Mouse (Mus musculus) CD4-positive, CD25-positive, alpha-beta regulatory T cell, adult 2 months (primary cell): ENCODE measurements at regions not wholly inside any gene's neighbourhood (a gene's known extent, or its start where the extent isn't known, plus 50 kb on each side); places are given as distances from the start of the nearest gene placed in this dataset.

ENCODE experiments used
- DNase-seq: peaks from one replicate; pipeline ENCODE4 v3.0.0-alpha.2; 2012; ENCODE audit warnings: low read depth, low spot score

- DNase-seq, result no peak
Measured at GRCm38 (mm10) chr16:19834128-19834527, 74.1 kb downstream of the B3gnt5 start.

GRCm38 (mm10) chr16:19834750-19835149 lies 74.7 kb downstream of the B3gnt5 start:
- no peak for DNase-seq

- no peak for DNase-seq
Measured at GRCm38 (mm10) chr16:19839831-19840230, 79.8 kb downstream of the B3gnt5 start.

GRCm38 (mm10) chr16:19842346-19843025 lies 82.5 kb downstream of the B3gnt5 start:
- no peak for DNase-seq

GRCm38 (mm10) chr16:19843738-19844137 lies 83.7 kb downstream of the B3gnt5 start:
- DNase-seq, result no peak

GRCm38 (mm10) chr16:19848395-19848794 lies 88.4 kb downstream of the B3gnt5 start:
- peak; percentile 40 for DNase-seq

GRCm38 (mm10) chr16:19865306-19865705 lies 105.3 kb downstream of the B3gnt5 start:
- DNase-seq, result no peak

- no peak for DNase-seq
Measured at GRCm38 (mm10) chr16:19865931-19866330, 105.9 kb downstream of the B3gnt5 start.

- DNase-seq, result no peak
Measured at GRCm38 (mm10) chr16:19869425-19869824, 109.4 kb downstream of the B3gnt5 start.

- DNase-seq, result no peak
Measured at GRCm38 (mm10) chr16:19876861-19877554, 105.8 kb downstream of the Klhl6 start.

- DNase-seq, result no peak
Measured at GRCm38 (mm10) chr16:19882961-19883360, 99.9 kb downstream of the Klhl6 start.

- peak; percentile 31 for DNase-seq
Measured at GRCm38 (mm10) chr16:19883776-19884513, 98.9 kb downstream of the Klhl6 start.

GRCm38 (mm10) chr16:19884535-19884934 lies 98.3 kb downstream of the Klhl6 start:
- DNase-seq, result no peak

GRCm38 (mm10) chr16:19886596-19886995 lies 96.2 kb downstream of the Klhl6 start:
- DNase-seq, result no peak

GRCm38 (mm10) chr16:19889576-19889975 lies 93.3 kb downstream of the Klhl6 start:
- DNase-seq, result no peak

GRCm38 (mm10) chr16:19891441-19891840 lies 91.4 kb downstream of the Klhl6 start:
- DNase-seq, result no peak

- DNase-seq, result no peak
Measured at GRCm38 (mm10) chr16:19894435-19894994, 88.3 kb downstream of the Klhl6 start.
